8 mouse cellular contexts compared by ENCODE assay signal in the genomic region with DNA sequence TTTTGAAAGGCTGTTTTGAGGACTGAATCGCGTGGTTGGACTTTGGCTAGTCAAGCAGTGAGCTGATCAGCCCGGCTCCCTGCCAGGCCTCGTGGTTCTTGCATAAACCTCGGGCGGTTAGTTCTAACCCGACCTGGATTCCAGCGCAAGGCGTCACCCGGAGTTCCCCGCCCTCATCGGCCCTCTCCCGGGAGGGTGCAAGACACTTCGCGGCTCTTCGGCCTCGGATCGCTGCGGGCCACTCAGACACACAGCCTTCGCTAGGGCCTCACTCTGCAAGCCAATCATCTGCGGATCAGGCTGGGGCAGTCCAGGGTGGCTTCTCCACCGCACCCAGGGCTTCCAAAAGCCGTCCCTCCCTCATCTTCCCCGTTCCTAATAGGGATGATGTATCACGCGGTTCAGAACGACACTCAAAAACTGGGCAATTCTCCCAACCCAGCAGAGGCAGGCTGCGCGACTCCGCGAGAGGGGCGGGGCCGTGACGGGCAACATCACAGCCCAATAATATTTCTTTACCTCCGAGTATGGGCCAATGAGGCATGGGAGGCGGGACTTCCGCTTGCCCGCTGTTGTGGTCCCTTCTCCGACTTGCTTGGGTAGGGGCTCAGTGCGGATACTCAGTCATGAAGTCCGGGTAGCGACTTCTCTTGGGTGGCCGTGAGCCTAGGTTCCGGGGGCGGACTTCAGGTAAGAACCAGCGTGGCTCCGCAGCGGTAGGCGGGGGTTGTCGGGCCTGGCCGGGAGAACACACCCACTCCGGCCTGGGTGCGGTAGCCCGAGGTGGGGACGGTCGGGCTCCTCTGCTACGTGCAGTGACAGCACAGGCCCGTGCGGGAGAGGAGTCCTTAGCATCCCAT. TPM values are rescaled to one million over a fixed set of nuclear protein-coding genes. Genes with fewer than 3 reads are reported as not detected.
DNase-seq lines count a peak whose midpoint lies in the region; ATAC-seq and TF ChIP-seq lines count a peak whose summit lies in the region.

A gene (plus strand): TSS at position 552 of the 860 bp plus-strand sequence.

- peak within 1 kb of the TSS; percentile 94 for H3K27ac ChIP-seq in hindbrain, embryonic 13.5 days

- WGBS in hindbrain, embryonic 13.5 days: under 1% methylated on average over 59 of the region's 59 CpGs

- no peaks in the 10 kb centered on the region for H3K36me3 ChIP-seq in hindbrain, embryonic 13.5 days

- no peaks in the 10 kb centered on the region for H3K9me3 ChIP-seq in hindbrain, embryonic 13.5 days

- CTCF ChIA-PET in Patski (lab: Charles Lee): interaction anchor here (1.6 kb wide), 1 partner anchor 69 kb away, joined by 4 read pairs; no protein-coding TSS in a partner anchor

- H3K4me3 ChIP-seq in hindbrain, embryonic 13.5 days: peak within 1 kb of the TSS; percentile 79

- H3K4me1 ChIP-seq in hindbrain, embryonic 13.5 days (replicated peaks): peaks cover 19% of the 10 kb centered on the region

- peak within 1 kb of the TSS; percentile 81 for H3K4me2 ChIP-seq in hindbrain, embryonic 13.5 days

- H3K9ac ChIP-seq in hindbrain, embryonic 13.5 days: peak within 1 kb of the TSS; percentile 84

- in situ Hi-C loops in Patski (cut with MboI; ENCODE audit: low pct_unique_long_range_greater_than_20kb): no loop called here

- DNase-seq in Patski (ENCODE audit: low read depth, low spot score): peak; percentile 93
- peak; percentile 98 to 99 for DNase-seq in cerebellum, postnatal 14 days
- DNase-seq in frontal cortex, postnatal 14 days (ENCODE audit: low spot score in 2 of 2): peak; percentile 96 to 97
- peak; percentile 91 for DNase-seq in layer of hippocampus, postnatal 25 days (ENCODE audit: extremely low spot score in 1 of 2, low spot score in 1 of 2)
- DNase-seq in lung, postnatal 25 days (ENCODE audit: low spot score): peak; percentile 97
- peak; percentile 96 for DNase-seq in retina, embryonic 14.5 days (ENCODE audit: low spot score)
- peak; percentile 97 for DNase-seq in thymus, postnatal 4 days

- no peak for TF ChIP-seq CTCF in Patski (IDR thresholded peaks at IDR 0.05)

- POLR2A ChIA-PET in Patski (lab: Charles Lee): interaction anchor here (0.6 kb wide), 1 partner anchor 90 kb away, joined by 3 read pairs; no protein-coding TSS in a partner anchor

- peak; percentile 99 for ATAC-seq in Patski
- ATAC-seq in hindbrain, embryonic 13.5 days (ENCODE audit: low FRiP score): peak; percentile 100

- H3K27me3 ChIP-seq in Patski: no peaks in the 10 kb centered on the region
- no peaks in the 10 kb centered on the region for H3K27me3 ChIP-seq in hindbrain, embryonic 13.5 days

RNA-seq across cellular contexts. Expression of the gene that starts here (rescaled TPM):
- 134 TPM for polyA plus RNA-seq in Patski (2021)
- 70.2 and 72.7 TPM in 2 replicates for polyA plus RNA-seq in hindbrain, embryonic 13.5 days (2015; fragmentation: Nextera tagmentation; extraction: Ambion mirVana)
- 100 to 1,000 TPM in 1 of 2 experiments, 10 to 100 TPM in 1; 98.7 to 101 TPM for total RNA-seq in layer of hippocampus, postnatal 25 days (2021)

Comparison
In these comparisons a context has a peak if more than half of its experiments do, and no peak if none do; other contexts are left out.
1. Peak in every context shown above with its lines: DNase-seq, ATAC-seq, H3K4me3 ChIP-seq and H3K27ac ChIP-seq.